Mouse (Mus musculus): Measurements from ENCODE around the gene Gm11634. TPM values are rescaled to one million over a fixed set of nuclear protein-coding genes. Genes with fewer than 3 reads are reported as not detected.
A peak's percentile ranks its signal among the peaks of the same experiment; 100 is the strongest.
"Not testable (repeated sequence)": the region's sequence is repeated elsewhere in the genome, so short reads cannot be mapped to it uniquely, and the experiment has no call there.

The Gm11634 gene
- total and polyA plus RNA-seq, 3 experiments, result not detected

GRCm38 (mm10) chr11:101635660-101636059, 36.6 kb upstream of the Gm11634 start:
- Histone ChIP-seq H3K4me2 (ENCODE audit: insufficient read depth, low read depth, poor library complexity, severe bottlenecking) (no peak overlapping the region), H3K9ac (ENCODE audit: insufficient read depth, low read depth) (no peak overlapping the region), H3K4me3 (replicated peaks in 1 of 3; ENCODE audit: low read depth in 2 of 3, low read length in 2 of 3, poor library complexity in 1 of 3) (no peak overlapping the region), H3K36me3 (replicated peaks in 1 of 2; ENCODE audit: control insufficient read depth in 1 of 2, insufficient read depth in 1 of 2, low read length in 1 of 2) (peaks cover 8 to 30% of the 10 kb centered on the region in 2 experiments), H3K27me3 (replicated peaks) (peaks cover 2% of the 10 kb centered on the region), H3K27ac (ENCODE audit: insufficient read depth, low read depth) (no peak overlapping the region), H3K9me3 (replicated peaks; ENCODE audit: low read length) (peaks cover 5% of the 10 kb centered on the region), H3K4me1 (ENCODE audit: control insufficient read depth in 1 of 2, insufficient read depth in 2 of 2) (peaks cover 0 to 9% of the 10 kb centered on the region in 2 experiments; a peak in 2 of 4 replicates), H3K79me2 (replicated peaks; ENCODE audit: control insufficient read depth, extremely low read depth, insufficient read depth, poor library complexity, severe bottlenecking) (no peaks in the 10 kb centered on the region)
- DNase-seq (ENCODE audit: extremely low read depth), result no peak
- dilution Hi-C loops (cut with MboI; ENCODE audit: extremely low pct_ligation_motif_present, extremely low pct_unique_long_range_greater_than_20kb, low sequenced_read_pairs), result no loop called here
- TF ChIP-seq MAFK (IDR thresholded peaks at IDR 0.05; ENCODE audit: insufficient replicate concordance, low read length) (no peak), POLR2AphosphoS2 (IDR thresholded peaks at IDR 0.05; ENCODE audit: low read depth, low read length) (no peak), TBP (conservative IDR thresholded peaks at IDR 0.05; ENCODE audit: low read depth, low read length) (no peak), HCFC1 (IDR thresholded peaks at IDR 0.05; ENCODE audit: low read depth, low read length) (no peak)
- in situ Hi-C loops (cut with MboI; ENCODE audit: low pct_ligation_motif_present, low pct_unique_long_range_greater_than_20kb, low sequenced_read_pairs), result no loop called here

GRCm38 (mm10) chr11:101628733-101629417, 29.8 kb upstream of the Gm11634 start:
- Histone ChIP-seq H3K4me3 (replicated peaks in 1 of 3; ENCODE audit: low read depth in 2 of 3, low read length in 2 of 3, poor library complexity in 1 of 3) (peak overlapping the region in 1 of 3 experiments; percentile 62), H3K36me3 (replicated peaks in 1 of 2; ENCODE audit: control insufficient read depth in 1 of 2, insufficient read depth in 1 of 2, low read length in 1 of 2) (peaks cover 4 to 19% of the 10 kb centered on the region in 2 experiments), H3K4me1 (ENCODE audit: control insufficient read depth in 1 of 2, insufficient read depth in 2 of 2) (peaks cover 0 to 22% of the 10 kb centered on the region in 2 experiments; a peak in 2 of 4 replicates), H3K4me2 (ENCODE audit: insufficient read depth, low read depth, poor library complexity, severe bottlenecking) (peak overlapping the region; percentile 54; the same call in 1 of the 2 replicates)
- peak; percentile 48 for DNase-seq (ENCODE audit: extremely low read depth)
- dilution Hi-C loops (cut with MboI; ENCODE audit: extremely low pct_ligation_motif_present, extremely low pct_unique_long_range_greater_than_20kb, low sequenced_read_pairs); H3K79me2 ChIP-seq (replicated peaks; ENCODE audit: control insufficient read depth, extremely low read depth, insufficient read depth, poor library complexity, severe bottlenecking); H3K9ac ChIP-seq (ENCODE audit: insufficient read depth, low read depth); H3K9me3 ChIP-seq (replicated peaks; ENCODE audit: low read length); in situ Hi-C loops (cut with MboI; ENCODE audit: low pct_ligation_motif_present, low pct_unique_long_range_greater_than_20kb, low sequenced_read_pairs); H3K27me3 ChIP-seq (replicated peaks); H3K27ac ChIP-seq (ENCODE audit: insufficient read depth, low read depth): not testable (repeated sequence)
- TF ChIP-seq TBP (conservative IDR thresholded peaks at IDR 0.05; ENCODE audit: low read depth, low read length) (peak; percentile 80; the same call in 1 of the 2 replicates), ZNF384 (IDR thresholded peaks at IDR 0.05; ENCODE audit: low read depth, low read length) (0 out of 2 replicates have a peak, but pooled peaks have one; percentile 60), CTCF (conservative IDR thresholded peaks at IDR 0.05 in 1 of 2, IDR thresholded peaks at IDR 0.05 in 1 of 2; ENCODE audit: low read depth in 2 of 2, low read length in 2 of 2) (peak in 1 of 2 experiments; percentile 13; a peak in 1 of 4 replicates)

GRCm38 (mm10) chr11:101627857-101628559, 29.0 kb upstream of the Gm11634 start:
- Histone ChIP-seq H3K27ac (ENCODE audit: insufficient read depth, low read depth) (peak overlapping the region; percentile 87), H3K36me3 (replicated peaks in 1 of 2; ENCODE audit: control insufficient read depth in 1 of 2, insufficient read depth in 1 of 2, low read length in 1 of 2) (peaks cover 3 to 11% of the 10 kb centered on the region in 2 experiments), H3K27me3 (replicated peaks) (no peaks in the 10 kb centered on the region), H3K9me3 (replicated peaks; ENCODE audit: low read length) (peaks cover under 1% of the 10 kb centered on the region), H3K4me3 (replicated peaks in 1 of 3; ENCODE audit: low read depth in 2 of 3, low read length in 2 of 3, poor library complexity in 1 of 3) (peak overlapping the region; percentile 55 to 62 (median 61)), H3K4me1 (ENCODE audit: control insufficient read depth in 1 of 2, insufficient read depth in 2 of 2) (peaks cover 0 to 22% of the 10 kb centered on the region in 2 experiments; a peak in 2 of 4 replicates), H3K9ac (ENCODE audit: insufficient read depth, low read depth) (peak overlapping the region; percentile 77), H3K4me2 (ENCODE audit: insufficient read depth, low read depth, poor library complexity, severe bottlenecking) (peak overlapping the region; percentile 54), H3K79me2 (replicated peaks; ENCODE audit: control insufficient read depth, extremely low read depth, insufficient read depth, poor library complexity, severe bottlenecking) (no peaks in the 10 kb centered on the region)
- dilution Hi-C loops (cut with MboI; ENCODE audit: extremely low pct_ligation_motif_present, extremely low pct_unique_long_range_greater_than_20kb, low sequenced_read_pairs), result no loop called here
- no peak for DNase-seq (ENCODE audit: extremely low read depth)
- in situ Hi-C loops (cut with MboI; ENCODE audit: low pct_ligation_motif_present, low pct_unique_long_range_greater_than_20kb, low sequenced_read_pairs), result no loop called here
- TF ChIP-seq USF1 (IDR thresholded peaks at IDR 0.05; ENCODE audit: low read depth, low read length), result no peak
- no peak for TF ChIP-seq ETS1 (conservative IDR thresholded peaks at IDR 0.05; ENCODE audit: low read depth, low read length)
- TF ChIP-seq CHD1 (IDR thresholded peaks at IDR 0.05; ENCODE audit: low read depth, low read length), result no peak; the same call in 1 of the 2 replicates
- peak; percentile 12 for TF ChIP-seq RCOR1 (conservative IDR thresholded peaks at IDR 0.05; ENCODE audit: low read depth, low read length)
- TF ChIP-seq ZC3H11A (IDR thresholded peaks at IDR 0.05; ENCODE audit: low read depth, low read length), result no peak
- no peak for TF ChIP-seq KAT2A (IDR thresholded peaks at IDR 0.05; ENCODE audit: insufficient replicate concordance, low read length)
- TF ChIP-seq MXI1 (IDR thresholded peaks at IDR 0.05; ENCODE audit: low read depth, low read length), result peak; percentile 81
- no peak; the same call in 1 of the 2 replicates for TF ChIP-seq UBTF (IDR thresholded peaks at IDR 0.05; ENCODE audit: low read depth, low read length)
- peak; percentile 62 for TF ChIP-seq TCF12 (IDR thresholded peaks at IDR 0.05; ENCODE audit: low read depth, low read length)
- TF ChIP-seq ZKSCAN1 (IDR thresholded peaks at IDR 0.05; ENCODE audit: borderline replicate concordance, low read depth, low read length), result no peak
- peak; percentile 98 for TF ChIP-seq E2F4 (IDR thresholded peaks at IDR 0.05; ENCODE audit: insufficient replicate concordance, low read depth, low read length)
- TF ChIP-seq EP300 (IDR thresholded peaks at IDR 0.05; ENCODE audit: low read length), result no peak; the same call in 1 of the 2 replicates
- no peak for TF ChIP-seq JUND (conservative IDR thresholded peaks at IDR 0.05; ENCODE audit: low read depth, low read length)
- no peak for TF ChIP-seq ZNF384 (IDR thresholded peaks at IDR 0.05; ENCODE audit: low read depth, low read length)
- peak; percentile 55; the same call in 1 of the 2 replicates for TF ChIP-seq CHD2 (IDR thresholded peaks at IDR 0.05; ENCODE audit: low read length)
- TF ChIP-seq HCFC1 (IDR thresholded peaks at IDR 0.05; ENCODE audit: low read depth, low read length), result no peak; the same call in 1 of the 2 replicates
- TF ChIP-seq CTCF (conservative IDR thresholded peaks at IDR 0.05 in 1 of 2, IDR thresholded peaks at IDR 0.05 in 1 of 2; ENCODE audit: low read depth in 2 of 2, low read length in 2 of 2), result no peak
- no peak for TF ChIP-seq USF2 (conservative IDR thresholded peaks at IDR 0.05; ENCODE audit: low read depth, low read length)
